Mouse (Mus musculus) spleen, adult 2 months (tissue): ENCODE data around the gene Pla2g12a. TPM values are rescaled to one million over a fixed set of nuclear protein-coding genes. Genes with fewer than 3 reads are reported as not detected.

ENCODE experiments used
- DNase-seq, 2 experiments: peaks; one replicate each; pipeline versions ENCODE4 v3.0.0 to v3.0.0-alpha.2; 2012 to 2021; ENCODE audit warnings: low spot score in 2 of 2, low read depth in 1 of 2
- H3K27ac ChIP-seq: fragments of 200-500 bp; 2 replicates; pipeline ENCODE4 v1.5.1; 2012; ENCODE audit warnings: low read length, inconsistent platforms; ENCODE audit not compliant: insufficient read depth
- H3K27me3 ChIP-seq: fragments of 200-500 bp; 2 replicates; pipeline ENCODE4 v1.6.1; 2012; ENCODE audit warnings: mild to moderate bottlenecking, moderate library complexity, low read length, inconsistent platforms; ENCODE audit not compliant: control insufficient read depth, insufficient read depth
- H3K36me3 ChIP-seq: fragments of 200-500 bp; 2 replicates; pipeline ENCODE4 v1.6.1; 2012; ENCODE audit warnings: mild to moderate bottlenecking, low read length, inconsistent platforms; ENCODE audit not compliant: control insufficient read depth, insufficient read depth
- H3K4me1 ChIP-seq: fragments of 200-500 bp; 2 replicates; pipeline ENCODE4 v1.6.1; 2011; ENCODE audit warnings: inconsistent platforms; ENCODE audit not compliant: control insufficient read depth, insufficient read depth, insufficient read length
- H3K4me3 ChIP-seq: fragments of 200-500 bp; 2 replicates; pipeline ENCODE4 v1.5.1; 2011; ENCODE audit warnings: mild to moderate bottlenecking, inconsistent platforms; ENCODE audit not compliant: insufficient read depth, insufficient read length; ENCODE audit errors: extremely low read depth
- CTCF ChIP-seq: fragments of 200-500 bp; IDR thresholded peaks from 2 replicates; pipeline ENCODE4 v1.5.1; 2011; ENCODE audit warnings: mild to moderate bottlenecking, inconsistent platforms; ENCODE audit not compliant: insufficient read depth, insufficient read length, insufficient replicate concordance; ENCODE audit errors: extremely low read depth
- POLR2A ChIP-seq: fragments of 200-500 bp; IDR thresholded peaks from 2 replicates; pipeline ENCODE4 v1.6.1; 2011; ENCODE audit warnings: low read depth, low read length, inconsistent platforms
- WGBS: fragments of 180-500 bp; shearing (Covaris S2); methylation state at CpG from one replicate; pipeline ENCODE4 v1.1.7; 2018; 5-methylcytosine and 5-hydroxymethylcytosine counted together
- polyA plus RNA-seq: library from polyadenylated mRNA; depleted of rRNA; stranded (reverse); fragments of >200 nt; gene quantifications from 2 replicates; pipeline ENCODE4 v1.2.3, GENCODE M21; 2012; rRNA removed

Gene Pla2g12a
- polyA plus RNA-seq, 1 experiment: 21.3 TPM

- Histone ChIP-seq H3K27me3 (no peaks in the 10 kb centered on the region; the same call in 1 of the 2 replicates), H3K4me3 (no peak overlapping the region), H3K4me1 (no peaks in the 10 kb centered on the region), H3K36me3 (no peaks in the 10 kb centered on the region), H3K27ac (no peak overlapping the region)
- DNase-seq: no peak
- TF ChIP-seq CTCF: peak; percentile 4; the same call in 1 of the 2 replicates
- no peak for TF ChIP-seq POLR2A
- WGBS: 53% methylated on average over 4 of the region's 4 CpGs
Observed at GRCm38 (mm10) chr3:129932443-129932842, 54.0 kb downstream of the Pla2g12a start.

GRCm38 (mm10) chr3:129936561-129936960 lies 58.2 kb downstream of the Pla2g12a start:
- TF ChIP-seq CTCF (no peak), POLR2A (no peak)
- no peaks in the 10 kb centered on the region for H3K4me1 ChIP-seq
- H3K4me3 ChIP-seq: no peak overlapping the region
- WGBS: 74% methylated on average over 9 of the region's 9 CpGs
- H3K27ac ChIP-seq: no peak overlapping the region
- no peaks in the 10 kb centered on the region for H3K36me3 ChIP-seq
- no peak for DNase-seq
- no peaks in the 10 kb centered on the region; the same call in 1 of the 2 replicates for H3K27me3 ChIP-seq

- Histone ChIP-seq H3K4me3 (no peak overlapping the region), H3K36me3 (no peaks in the 10 kb centered on the region), H3K27ac (no peak overlapping the region), H3K27me3 (no peaks in the 10 kb centered on the region; the same call in 1 of the 2 replicates), H3K4me1 (no peaks in the 10 kb centered on the region)
- TF ChIP-seq POLR2A (no peak), CTCF (no peak)
- 63% methylated on average over 3 of the region's 3 CpGs for WGBS
- DNase-seq: no peak
Observed at GRCm38 (mm10) chr3:129937848-129938247, 59.4 kb downstream of the Pla2g12a start.

- no peak overlapping the region for H3K27ac ChIP-seq
- H3K36me3 ChIP-seq: no peaks in the 10 kb centered on the region
- H3K4me3 ChIP-seq: no peak overlapping the region
- no peak for DNase-seq
- H3K4me1 ChIP-seq: no peaks in the 10 kb centered on the region
- H3K27me3 ChIP-seq: no peaks in the 10 kb centered on the region; the same call in 1 of the 2 replicates
- WGBS: 89% methylated on average over 7 of the region's 7 CpGs
- TF ChIP-seq POLR2A: no peak
- no peak for TF ChIP-seq CTCF
Observed at GRCm38 (mm10) chr3:129939058-129939457, 60.7 kb downstream of the Pla2g12a start.

DNA sequence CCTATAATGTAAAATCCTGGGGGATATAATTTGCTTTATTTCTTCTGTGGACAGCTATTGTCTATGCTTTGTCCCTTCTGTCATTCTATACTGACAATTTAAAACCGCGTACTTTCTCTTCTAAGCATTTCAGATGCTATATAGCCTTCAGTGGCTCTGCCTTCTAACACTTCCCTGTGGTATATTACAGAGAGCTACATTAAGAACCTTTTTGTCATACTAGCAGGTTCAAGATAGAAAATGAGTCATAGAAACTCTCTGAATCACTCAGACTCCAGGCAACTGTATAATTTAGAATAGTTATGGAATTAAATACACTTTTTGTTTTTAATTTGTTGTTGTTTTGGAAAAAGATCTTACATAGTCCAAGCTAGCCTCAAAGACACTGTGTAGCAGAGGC lies 62.4 kb downstream of the Pla2g12a start:
- Histone ChIP-seq H3K4me3 (no peak overlapping the region), H3K27ac (no peak overlapping the region), H3K4me1 (no peaks in the 10 kb centered on the region), H3K36me3 (no peaks in the 10 kb centered on the region), H3K27me3 (no peaks in the 10 kb centered on the region)
- no peak for DNase-seq
- TF ChIP-seq POLR2A (no peak), CTCF (no peak)
- 94% methylated on average over 2 of the region's 2 CpGs for WGBS

DNA sequence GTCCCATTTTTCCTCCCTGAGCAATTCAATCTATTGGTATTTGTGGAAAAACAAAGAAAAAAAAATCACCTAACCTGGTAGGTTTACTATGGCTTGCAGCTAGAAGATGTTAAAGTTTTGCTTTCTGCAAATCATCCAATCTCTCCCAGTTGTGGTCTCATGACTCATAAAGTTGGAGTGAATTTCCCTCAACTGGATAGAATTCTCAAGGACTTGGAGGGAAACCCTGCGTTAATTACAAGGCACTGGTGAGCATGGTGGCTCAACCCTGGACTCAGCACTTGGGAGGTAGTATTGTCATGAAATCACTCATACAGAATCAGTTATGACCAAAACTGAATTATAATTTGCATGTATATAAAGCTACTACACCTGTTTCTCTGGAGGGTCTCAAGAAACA lies 62.9 kb downstream of the Pla2g12a start:
- Histone ChIP-seq H3K4me1 (no peaks in the 10 kb centered on the region), H3K27ac (no peak overlapping the region), H3K4me3 (no peak overlapping the region), H3K27me3 (no peaks in the 10 kb centered on the region), H3K36me3 (no peaks in the 10 kb centered on the region)
- whole genome bisulfite sequencing: 97% methylated on average over 1 of the region's 1 CpGs
- TF ChIP-seq POLR2A: no peak
- no peak for TF ChIP-seq CTCF
- no peak for DNase-seq

DNA sequence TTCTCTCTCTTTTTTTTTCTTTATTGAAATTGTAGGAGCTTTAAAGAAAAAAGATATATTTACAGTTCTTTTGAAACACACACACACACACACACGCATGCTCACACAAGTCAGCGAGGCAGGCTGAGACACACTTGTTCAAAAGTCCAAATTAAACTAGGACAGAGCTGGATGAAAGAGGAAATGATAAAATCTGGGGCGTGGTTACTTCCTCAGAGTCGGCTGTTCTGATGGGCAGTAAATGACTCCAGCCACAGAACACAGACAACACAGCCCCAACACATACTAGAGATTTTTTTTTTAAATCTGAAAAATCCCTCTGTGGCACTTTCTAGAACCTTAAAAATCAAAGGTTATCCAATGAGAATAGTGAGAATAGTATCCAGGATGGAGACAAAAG lies 65.4 kb downstream of the Pla2g12a start:
- no peaks in the 10 kb centered on the region for H3K27me3 ChIP-seq
- H3K27ac ChIP-seq: no peak overlapping the region
- H3K4me1 ChIP-seq: no peaks in the 10 kb centered on the region
- H3K36me3 ChIP-seq: no peaks in the 10 kb centered on the region
- DNase-seq: no peak
- WGBS: 36% methylated on average over 4 of the region's 4 CpGs
- no peak overlapping the region for H3K4me3 ChIP-seq
- no peak for TF ChIP-seq POLR2A
- no peak for TF ChIP-seq CTCF

Other genes with a start within 250 kb of the Pla2g12a start
- 2.5 and 3.6 TPM in 2 replicates for gene Egf, start 123.3 kb upstream of the Pla2g12a start, polyA plus RNA-seq
- gene Lrit3, start 74.6 kb upstream of the Pla2g12a start, polyA plus RNA-seq: not detected in 2 replicates
- 0.02 TPM in 1 of 2 replicates, not detected in the other for gene Rrh, start 56.0 kb upstream of the Pla2g12a start, polyA plus RNA-seq
- 29.3 and 30.6 TPM in 2 replicates for gene Gar1, start 47.2 kb upstream of the Pla2g12a start, polyA plus RNA-seq
- not detected in 2 replicates for gene Cfi, start 42.7 kb upstream of the Pla2g12a start, polyA plus RNA-seq
- 19.1 and 25.2 TPM in 2 replicates for gene Casp6, start 22.8 kb downstream of the Pla2g12a start, polyA plus RNA-seq
- 3.2 and 3.6 TPM in 2 replicates for gene Mcub, start 91.6 kb downstream of the Pla2g12a start, polyA plus RNA-seq
- gene Sec24b, start 182.9 kb downstream of the Pla2g12a start, polyA plus RNA-seq: 58.2 and 63.8 TPM in 2 replicates